Mouse (Mus musculus): ENCODE measurements at regions not wholly inside any gene's neighbourhood (a gene's known extent, or its start where the extent isn't known, plus 50 kb on each side); places are given as distances from the start of the nearest gene placed in this dataset.

- no peak overlapping the region for H3K9ac ChIP-seq (replicated peaks; ENCODE audit: low read depth, low read length)
These were observed 365.1 kb downstream of the Dmrt2 start for GRCm38 (mm10) chr19:26037270-26037669.

GRCm38 (mm10) chr19:26051478-26052215 lies 379.4 kb downstream of the Dmrt2 start:
- H3K27ac ChIP-seq (ENCODE audit: low read depth) = no peak overlapping the region
- DNase-seq (ENCODE audit: low spot score) (no peak), ATAC-seq (ENCODE audit: insufficient read depth, low read depth) (no peak)
- no peak overlapping the region for H3K4me3 ChIP-seq (ENCODE audit: low read depth, low read length)
- no peaks in the 10 kb centered on the region for H3K9me3 ChIP-seq (replicated peaks; ENCODE audit: control insufficient read depth, low read length)
- no peaks in the 10 kb centered on the region for H3K4me1 ChIP-seq (ENCODE audit: control insufficient read depth, insufficient read depth)
- no peak overlapping the region for H3K4me2 ChIP-seq (ENCODE audit: low read depth, low read length)
- no peak overlapping the region for H3K9ac ChIP-seq (replicated peaks; ENCODE audit: low read depth, low read length)
- H3K27me3 ChIP-seq (ENCODE audit: control insufficient read depth, insufficient read depth, low read length) = no peaks in the 10 kb centered on the region
- no peak for TF ChIP-seq EP300 (IDR thresholded peaks at IDR 0.05; ENCODE audit: low read depth)
- no peak for TF ChIP-seq CTCF (IDR thresholded peaks at IDR 0.05; ENCODE audit: low read depth)
- H3K36me3 ChIP-seq (replicated peaks; ENCODE audit: control insufficient read depth, insufficient read depth, low read length) = no peaks in the 10 kb centered on the region
- 56% methylated on average over 9 of the region's 9 CpGs for WGBS

More at GRCm38 (mm10) chr19:26037270-26037669, 365.1 kb downstream of the Dmrt2 start:
- Histone ChIP-seq H3K4me3 (ENCODE audit: low read depth, low read length) (no peak overlapping the region), H3K9me3 (replicated peaks; ENCODE audit: control insufficient read depth, low read length) (no peaks in the 10 kb centered on the region), H3K4me2 (ENCODE audit: low read depth, low read length) (no peak overlapping the region), H3K36me3 (replicated peaks; ENCODE audit: control insufficient read depth, insufficient read depth, low read length) (no peaks in the 10 kb centered on the region), H3K27ac (ENCODE audit: low read depth) (no peak overlapping the region), H3K27me3 (ENCODE audit: control insufficient read depth, insufficient read depth, low read length) (no peaks in the 10 kb centered on the region), H3K4me1 (ENCODE audit: control insufficient read depth, insufficient read depth) (no peaks in the 10 kb centered on the region)
- peak; percentile 79 for TF ChIP-seq CTCF (IDR thresholded peaks at IDR 0.05; ENCODE audit: low read depth)
- TF ChIP-seq EP300 (IDR thresholded peaks at IDR 0.05; ENCODE audit: low read depth) = no peak
- DNase-seq (ENCODE audit: low spot score) (peak; percentile 49), ATAC-seq (ENCODE audit: insufficient read depth, low read depth) (peak; percentile 60; the same call in 1 of the 2 replicates)
- 5% methylated on average over 7 of the region's 7 CpGs for WGBS

- ATAC-seq (ENCODE audit: insufficient read depth, low read depth) = no peak
- no peak overlapping the region for H3K4me3 ChIP-seq (ENCODE audit: low read depth, low read length)
- no peak overlapping the region for H3K9ac ChIP-seq (replicated peaks; ENCODE audit: low read depth, low read length)
- H3K36me3 ChIP-seq (replicated peaks; ENCODE audit: control insufficient read depth, insufficient read depth, low read length) = no peaks in the 10 kb centered on the region
- H3K4me1 ChIP-seq (ENCODE audit: control insufficient read depth, insufficient read depth) = no peaks in the 10 kb centered on the region
- TF ChIP-seq EP300 (IDR thresholded peaks at IDR 0.05; ENCODE audit: low read depth) = no peak
- no peak for TF ChIP-seq CTCF (IDR thresholded peaks at IDR 0.05; ENCODE audit: low read depth)
- DNase-seq (ENCODE audit: low spot score) = no peak
- WGBS = 54% methylated on average over 2 of the region's 2 CpGs
- no peaks in the 10 kb centered on the region for H3K27me3 ChIP-seq (ENCODE audit: control insufficient read depth, insufficient read depth, low read length)
- H3K4me2 ChIP-seq (ENCODE audit: low read depth, low read length) = no peak overlapping the region
- no peak overlapping the region for H3K27ac ChIP-seq (ENCODE audit: low read depth)
- H3K9me3 ChIP-seq (replicated peaks; ENCODE audit: control insufficient read depth, low read length) = no peaks in the 10 kb centered on the region
These were observed 387.5 kb downstream of the Dmrt2 start for GRCm38 (mm10) chr19:26059668-26060067.

- ATAC-seq (ENCODE audit: insufficient read depth, low read depth) (no peak), DNase-seq (ENCODE audit: low spot score) (no peak)
- WGBS = 65% methylated on average over 2 of the region's 2 CpGs
- no peak overlapping the region for H3K4me2 ChIP-seq (ENCODE audit: low read depth, low read length)
- H3K36me3 ChIP-seq (replicated peaks; ENCODE audit: control insufficient read depth, insufficient read depth, low read length) = no peaks in the 10 kb centered on the region
- H3K27ac ChIP-seq (ENCODE audit: low read depth) = no peak overlapping the region
- no peak overlapping the region for H3K9ac ChIP-seq (replicated peaks; ENCODE audit: low read depth, low read length)
- no peaks in the 10 kb centered on the region for H3K27me3 ChIP-seq (ENCODE audit: control insufficient read depth, insufficient read depth, low read length)
- H3K4me3 ChIP-seq (ENCODE audit: low read depth, low read length) = no peak overlapping the region
- no peaks in the 10 kb centered on the region for H3K9me3 ChIP-seq (replicated peaks; ENCODE audit: control insufficient read depth, low read length)
- H3K4me1 ChIP-seq (ENCODE audit: control insufficient read depth, insufficient read depth) = no peaks in the 10 kb centered on the region
- TF ChIP-seq CTCF (IDR thresholded peaks at IDR 0.05; ENCODE audit: low read depth) (no peak), EP300 (IDR thresholded peaks at IDR 0.05; ENCODE audit: low read depth) (no peak)
These were observed 396.3 kb downstream of the Dmrt2 start for GRCm38 (mm10) chr19:26068553-26068952.

GRCm38 (mm10) chr19:26069908-26070307 lies 397.7 kb downstream of the Dmrt2 start:
- H3K4me2 ChIP-seq (ENCODE audit: low read depth, low read length) = no peak overlapping the region
- H3K4me3 ChIP-seq (ENCODE audit: low read depth, low read length) = no peak overlapping the region
- no peak overlapping the region for H3K9ac ChIP-seq (replicated peaks; ENCODE audit: low read depth, low read length)
- 83% methylated on average over 3 of the region's 3 CpGs for WGBS
- ATAC-seq (ENCODE audit: insufficient read depth, low read depth) (no peak), DNase-seq (ENCODE audit: low spot score) (no peak)
- no peaks in the 10 kb centered on the region for H3K4me1 ChIP-seq (ENCODE audit: control insufficient read depth, insufficient read depth)
- H3K27ac ChIP-seq (ENCODE audit: low read depth) = no peak overlapping the region
- H3K27me3 ChIP-seq (ENCODE audit: control insufficient read depth, insufficient read depth, low read length) = no peaks in the 10 kb centered on the region
- H3K36me3 ChIP-seq (replicated peaks; ENCODE audit: control insufficient read depth, insufficient read depth, low read length) = no peaks in the 10 kb centered on the region
- TF ChIP-seq EP300 (IDR thresholded peaks at IDR 0.05; ENCODE audit: low read depth) = no peak
- TF ChIP-seq CTCF (IDR thresholded peaks at IDR 0.05; ENCODE audit: low read depth) = no peak; the same call in 1 of the 2 replicates
- H3K9me3 ChIP-seq (replicated peaks; ENCODE audit: control insufficient read depth, low read length) = no peaks in the 10 kb centered on the region

- TF ChIP-seq CTCF (IDR thresholded peaks at IDR 0.05; ENCODE audit: low read depth) (no peak), EP300 (IDR thresholded peaks at IDR 0.05; ENCODE audit: low read depth) (no peak)
- Histone ChIP-seq H3K9ac (replicated peaks; ENCODE audit: low read depth, low read length) (no peak overlapping the region), H3K4me2 (ENCODE audit: low read depth, low read length) (no peak overlapping the region), H3K4me3 (ENCODE audit: low read depth, low read length) (no peak overlapping the region), H3K27ac (ENCODE audit: low read depth) (no peak overlapping the region), H3K4me1 (ENCODE audit: control insufficient read depth, insufficient read depth) (no peaks in the 10 kb centered on the region), H3K36me3 (replicated peaks; ENCODE audit: control insufficient read depth, insufficient read depth, low read length) (no peaks in the 10 kb centered on the region), H3K27me3 (ENCODE audit: control insufficient read depth, insufficient read depth, low read length) (no peaks in the 10 kb centered on the region), H3K9me3 (replicated peaks; ENCODE audit: control insufficient read depth, low read length) (no peaks in the 10 kb centered on the region)
- ATAC-seq (ENCODE audit: insufficient read depth, low read depth) = no peak
- WGBS = 59% methylated on average over 3 of the region's 3 CpGs
- DNase-seq (ENCODE audit: low spot score) = no peak
These were observed 416.1 kb downstream of the Dmrt2 start for GRCm38 (mm10) chr19:26088318-26088717.

Data from heart, postnatal 0 days (tissue).